In the genomic region with DNA sequence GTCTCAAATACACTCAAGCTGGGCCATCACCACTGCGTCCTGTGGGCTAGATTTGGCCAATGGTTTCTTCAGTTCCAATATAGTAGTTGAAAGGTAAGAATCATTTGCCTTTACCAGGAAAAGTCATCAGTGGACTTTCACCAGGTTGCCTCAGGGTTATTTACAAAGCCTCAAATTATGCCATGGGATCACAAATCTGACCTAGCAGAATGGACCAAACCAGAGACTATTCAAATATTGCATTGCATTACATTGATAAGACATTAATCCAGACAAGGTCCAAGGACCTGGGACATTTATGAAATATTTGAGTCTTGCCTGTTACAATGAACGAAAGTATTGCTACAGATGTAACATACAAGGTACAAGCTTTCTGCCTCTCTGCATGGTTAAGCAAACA, we compare ENCODE assay signal across 45 mouse cellular contexts. TPM values are rescaled to one million over a fixed set of nuclear protein-coding genes. Genes with fewer than 3 reads are reported as not detected.
"Had no signal": no experiment of that assay in that cellular context is flagged by ENCODE, and none has a peak within 500 bp of the region (broad histone marks: within the 10 kb centered on the region; RNA-seq: fewer than 3 reads in every experiment).

No protein-coding gene starts in this region.

- H3K36me3 ChIP-seq: limb, embryonic 10.5 days; limb, embryonic 12.5 days; limb, embryonic 13.5 days; limb, embryonic 15.5 days; liver, embryonic 13.5 days; liver, embryonic 15.5 days; lung, embryonic 15.5 days; midbrain, embryonic 12.5 days; midbrain, embryonic 13.5 days; midbrain, embryonic 15.5 days; neural tube, embryonic 12.5 days; neural tube, embryonic 13.5 days had no signal

- H3K4me2 ChIP-seq: limb, embryonic 12.5 days; limb, embryonic 13.5 days; limb, embryonic 15.5 days; liver, embryonic 13.5 days; liver, embryonic 15.5 days; lung, embryonic 14.5 days; lung, embryonic 15.5 days; midbrain, embryonic 12.5 days; midbrain, embryonic 13.5 days; midbrain, embryonic 15.5 days; neural tube, embryonic 12.5 days; neural tube, embryonic 13.5 days had no signal

- H3K27ac ChIP-seq: left cerebral cortex, adult 2 months; limb, embryonic 10.5 days; limb, embryonic 12.5 days; limb, embryonic 13.5 days; limb, embryonic 15.5 days; liver, embryonic 13.5 days; liver, embryonic 14.5 days; liver, embryonic 15.5 days; lung, embryonic 15.5 days; macrophage; midbrain, embryonic 12.5 days; midbrain, embryonic 13.5 days; midbrain, embryonic 15.5 days; neural tube, embryonic 12.5 days; neural tube, embryonic 13.5 days had no signal

- H3K9me3 ChIP-seq: limb, embryonic 10.5 days; limb, embryonic 12.5 days; limb, embryonic 13.5 days; limb, embryonic 15.5 days; liver, embryonic 13.5 days; liver, embryonic 15.5 days; lung, embryonic 15.5 days; megakaryocyte, embryonic 14.5 days; midbrain, embryonic 12.5 days; midbrain, embryonic 13.5 days; midbrain, embryonic 15.5 days; neural tube, embryonic 12.5 days; neural tube, embryonic 13.5 days had no signal

- ATAC-seq: lung, postnatal 0 days; midbrain, embryonic 13.5 days; midbrain, embryonic 15.5 days; midbrain, embryonic 16.5 days had no signal

- DNase-seq: left cerebral cortex, postnatal 4 days; liver; liver, embryonic 13.5 days; lung, adult 18-20 months; lung, adult 2 months; lung, embryonic 14.5 days; lung, postnatal 10 days; lung, postnatal 14 days; lung, postnatal 36 days; lung, postnatal 4 days; midbrain, embryonic 14.5 days had no signal

- H3K4me3 ChIP-seq: left cerebral cortex, adult 2 months; limb, embryonic 10.5 days; limb, embryonic 12.5 days; limb, embryonic 13.5 days; limb, embryonic 15.5 days; liver, embryonic 13.5 days; liver, embryonic 15.5 days; lung, embryonic 15.5 days; megakaryocyte, embryonic 14.5 days; midbrain, embryonic 12.5 days; midbrain, embryonic 13.5 days; midbrain, embryonic 15.5 days; myocyte; neural tube, embryonic 12.5 days; neural tube, embryonic 13.5 days had no signal

- H3K9ac ChIP-seq: limb, embryonic 12.5 days; limb, embryonic 13.5 days; limb, embryonic 15.5 days; liver, embryonic 13.5 days; liver, embryonic 14.5 days; liver, embryonic 15.5 days; lung, embryonic 14.5 days; lung, embryonic 15.5 days; midbrain, embryonic 12.5 days; midbrain, embryonic 13.5 days; midbrain, embryonic 15.5 days; neural tube, embryonic 12.5 days; neural tube, embryonic 13.5 days had no signal

- H3K4me1 ChIP-seq: limb, embryonic 15.5 days; liver, embryonic 13.5 days; liver, embryonic 15.5 days; lung, embryonic 15.5 days; midbrain, embryonic 12.5 days; midbrain, embryonic 13.5 days; midbrain, embryonic 15.5 days; neural tube, embryonic 12.5 days; neural tube, embryonic 13.5 days had no signal

- H3K27me3 ChIP-seq: limb, embryonic 12.5 days; limb, embryonic 13.5 days; limb, embryonic 15.5 days; liver, embryonic 13.5 days; liver, embryonic 15.5 days; lung, embryonic 15.5 days; midbrain, embryonic 12.5 days; midbrain, embryonic 13.5 days; midbrain, embryonic 15.5 days; neural tube, embryonic 12.5 days; neural tube, embryonic 13.5 days had no signal

RNA-seq across cellular contexts. Expression of a gene that starts 17.1 kb away (rescaled TPM):
- total RNA-seq: left cerebral cortex, adult 18-20 months; left cerebral cortex, adult 2 months; left cerebral cortex, adult 8-10 months; left cerebral cortex, postnatal 10 days; left cerebral cortex, postnatal 14 days; left cerebral cortex, postnatal 25 days; left cerebral cortex, postnatal 36 days; left cerebral cortex, postnatal 4 days; megakaryocyte progenitor cell, adult 5-6 weeks; megakaryocyte, adult 5-6 weeks; megakaryocyte-erythroid progenitor cell, adult 5-6 weeks; monocyte, adult 5-6 weeks had no signal
- polyA plus RNA-seq: limb, embryonic 10.5 days; limb, embryonic 11.5 days; limb, embryonic 12.5 days; limb, embryonic 13.5 days; limb, embryonic 14.5 days; limb, embryonic 15.5 days; lung, embryonic 14.5 days; lung, embryonic 15.5 days; lung, embryonic 16.5 days; macrophage; midbrain, embryonic 12.5 days; midbrain, embryonic 13.5 days; midbrain, embryonic 14.5 days; midbrain, embryonic 15.5 days; myocyte; neural tube, embryonic 11.5 days; neural tube, embryonic 12.5 days; neural tube, embryonic 13.5 days had no signal

RNA-seq across cellular contexts. Expression of a gene that starts 37.0 kb away (rescaled TPM):
- total RNA-seq: left cerebral cortex, adult 18-20 months; left cerebral cortex, adult 2 months; left cerebral cortex, postnatal 10 days; left cerebral cortex, postnatal 25 days; left cerebral cortex, postnatal 36 days; left cerebral cortex, postnatal 4 days; megakaryocyte progenitor cell, adult 5-6 weeks; megakaryocyte, adult 5-6 weeks; megakaryocyte-erythroid progenitor cell, adult 5-6 weeks; midbrain, postnatal 0 days; monocyte, adult 5-6 weeks had no signal
- polyA plus RNA-seq: limb, embryonic 10.5 days; limb, embryonic 11.5 days; limb, embryonic 12.5 days; limb, embryonic 13.5 days; limb, embryonic 14.5 days; limb, embryonic 15.5 days; liver, embryonic 13.5 days; liver, embryonic 14.5 days; liver, embryonic 15.5 days; liver, embryonic 16.5 days; lung, adult 2 months; lung, embryonic 14.5 days; lung, embryonic 15.5 days; lung, embryonic 16.5 days; lung, postnatal 0 days; macrophage; midbrain, embryonic 12.5 days; midbrain, embryonic 14.5 days; midbrain, embryonic 15.5 days; midbrain, embryonic 16.5 days; midbrain, postnatal 0 days; myocyte; neural tube, embryonic 11.5 days; neural tube, embryonic 12.5 days; neural tube, embryonic 13.5 days had no signal

RNA-seq across cellular contexts. Expression of a gene that starts 49.1 kb away (rescaled TPM):
- total RNA-seq: left cerebral cortex, adult 18-20 months; left cerebral cortex, adult 2 months; left cerebral cortex, postnatal 10 days; left cerebral cortex, postnatal 14 days; left cerebral cortex, postnatal 25 days; left cerebral cortex, postnatal 36 days; left cerebral cortex, postnatal 4 days; megakaryocyte progenitor cell, adult 5-6 weeks; megakaryocyte, adult 5-6 weeks; megakaryocyte-erythroid progenitor cell, adult 5-6 weeks; midbrain, postnatal 0 days; monocyte, adult 5-6 weeks had no signal
- polyA plus RNA-seq: limb, embryonic 10.5 days; limb, embryonic 11.5 days; limb, embryonic 12.5 days; limb, embryonic 13.5 days; limb, embryonic 14.5 days; limb, embryonic 15.5 days; liver, embryonic 13.5 days; liver, embryonic 14.5 days; liver, embryonic 15.5 days; liver, embryonic 16.5 days; lung, adult 2 months; lung, embryonic 16.5 days; lung, postnatal 0 days; macrophage; midbrain, embryonic 12.5 days; midbrain, embryonic 13.5 days; midbrain, embryonic 14.5 days; midbrain, embryonic 15.5 days; midbrain, embryonic 16.5 days; midbrain, postnatal 0 days; neural tube, embryonic 11.5 days; neural tube, embryonic 12.5 days; neural tube, embryonic 13.5 days had no signal
